Mouse (Mus musculus): ENCODE measurements around the gene Oca2. TPM values are rescaled to one million over a fixed set of nuclear protein-coding genes. Genes with fewer than 3 reads are reported as not detected.

The Oca2 gene
- total and polyA plus RNA-seq, 3 experiments: not detected

DNA sequence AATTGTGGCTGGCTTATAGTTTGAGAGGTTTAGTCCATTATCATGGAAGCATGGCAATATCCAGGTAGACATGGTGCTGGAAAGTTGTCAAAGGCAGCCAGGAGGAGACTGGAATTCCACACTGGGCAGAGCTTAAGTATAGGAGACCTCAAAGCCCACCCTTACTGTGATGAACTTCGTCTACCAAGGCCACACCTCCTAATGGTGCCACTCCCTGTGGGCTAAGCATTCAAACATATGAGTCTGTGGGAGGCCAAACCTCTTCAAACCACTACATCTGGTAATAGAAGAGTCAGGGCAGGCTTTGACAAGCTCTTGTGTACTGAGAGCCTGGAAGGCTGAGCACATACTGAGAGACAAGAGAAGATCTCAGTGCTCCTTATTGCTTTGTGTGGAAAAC is 260.2 kb downstream of the Oca2 start:
- Histone ChIP-seq H3K9me3 (replicated peaks) (no peaks in the 10 kb centered on the region), H3K27me3 (ENCODE audit: insufficient read depth, low read length) (no peaks in the 10 kb centered on the region), H3K36me3 (replicated peaks) (no peaks in the 10 kb centered on the region), H3K4me3 (ENCODE audit: low read depth, low read length) (no peak overlapping the region), H3K4me1 (ENCODE audit: insufficient read depth, low read depth, low read length) (no peaks in the 10 kb centered on the region)
- TF ChIP-seq GATA2 (IDR thresholded peaks at IDR 0.05; ENCODE audit: borderline replicate concordance, low read depth, low read length): no peak
- TF ChIP-seq CTCF (IDR thresholded peaks at IDR 0.05; ENCODE audit: low read depth, low read length): no peak
- TF ChIP-seq TAL1 (conservative IDR thresholded peaks at IDR 0.05; ENCODE audit: low read depth, low read length): no peak
- no peak for TF ChIP-seq POLR2AphosphoS5 (IDR thresholded peaks at IDR 0.05; ENCODE audit: insufficient replicate concordance, low read depth, low read length)
- no peak for ATAC-seq (ENCODE audit: extremely low read depth, insufficient number of reproducible peaks, low FRiP score, poor library complexity, severe bottlenecking)
- DNase-seq (ENCODE audit: low spot score): no peak

DNA sequence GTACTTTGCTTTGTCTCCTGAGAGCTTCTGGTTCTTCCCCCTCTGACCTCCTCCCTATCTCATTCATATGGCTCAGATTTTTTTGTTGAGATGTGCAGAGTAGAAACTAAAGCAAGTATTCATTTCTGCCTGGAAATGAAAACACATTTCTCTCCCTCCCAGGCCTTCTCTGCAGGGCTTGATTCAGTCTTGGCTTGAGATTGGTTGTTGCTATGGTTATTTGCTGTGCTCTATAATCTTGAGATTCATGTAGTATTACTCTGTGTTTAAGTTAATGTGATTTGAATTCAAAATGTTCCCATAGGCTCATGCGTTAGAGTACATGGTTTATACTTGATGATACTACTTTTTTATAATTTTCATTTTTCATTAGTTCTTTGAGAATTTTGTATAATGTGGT is 260.9 kb downstream of the Oca2 start:
- TF ChIP-seq GATA1 (IDR thresholded peaks at IDR 0.05; ENCODE audit: borderline replicate concordance, low read length) (no peak), TAL1 (conservative IDR thresholded peaks at IDR 0.05; ENCODE audit: low read depth, low read length) (no peak), CTCF (IDR thresholded peaks at IDR 0.05; ENCODE audit: low read depth, low read length) (no peak), POLR2AphosphoS5 (IDR thresholded peaks at IDR 0.05; ENCODE audit: insufficient replicate concordance, low read depth, low read length) (no peak), GATA2 (IDR thresholded peaks at IDR 0.05; ENCODE audit: borderline replicate concordance, low read depth, low read length) (no peak)
- DNase-seq (ENCODE audit: low spot score): no peak
- Histone ChIP-seq H3K27me3 (ENCODE audit: insufficient read depth, low read length) (no peaks in the 10 kb centered on the region), H3K4me3 (ENCODE audit: low read depth, low read length) (no peak overlapping the region), H3K9me3 (replicated peaks) (no peaks in the 10 kb centered on the region), H3K36me3 (replicated peaks) (no peaks in the 10 kb centered on the region), H3K4me1 (ENCODE audit: insufficient read depth, low read depth, low read length) (no peaks in the 10 kb centered on the region)
- no peak for ATAC-seq (ENCODE audit: extremely low read depth, insufficient number of reproducible peaks, low FRiP score, poor library complexity, severe bottlenecking)

DNA sequence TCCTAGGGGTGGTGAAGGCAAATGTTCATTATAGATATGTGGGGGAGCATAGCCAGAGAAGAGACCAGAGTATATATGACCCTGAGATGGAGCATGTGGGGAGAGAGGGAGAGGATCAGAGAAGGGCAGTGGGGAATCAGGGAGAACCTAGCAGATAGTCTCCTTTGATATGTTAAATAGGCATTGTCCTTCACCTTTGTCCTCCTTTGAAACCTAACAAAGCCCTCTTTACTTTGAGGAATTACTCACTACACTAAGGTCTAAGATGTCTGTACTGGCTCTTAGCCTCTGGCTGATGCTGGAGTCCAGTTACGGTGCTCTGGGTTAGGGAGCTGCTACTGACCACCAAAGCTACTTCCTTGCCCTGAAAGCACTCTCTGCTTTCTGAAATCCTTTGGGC is 279.0 kb downstream of the Oca2 start:
- H3K4me1 ChIP-seq (ENCODE audit: insufficient read depth, low read depth, low read length): no peaks in the 10 kb centered on the region
- ATAC-seq (ENCODE audit: extremely low read depth, insufficient number of reproducible peaks, low FRiP score, poor library complexity, severe bottlenecking) (no peak), DNase-seq (ENCODE audit: low spot score) (no peak)

DNA sequence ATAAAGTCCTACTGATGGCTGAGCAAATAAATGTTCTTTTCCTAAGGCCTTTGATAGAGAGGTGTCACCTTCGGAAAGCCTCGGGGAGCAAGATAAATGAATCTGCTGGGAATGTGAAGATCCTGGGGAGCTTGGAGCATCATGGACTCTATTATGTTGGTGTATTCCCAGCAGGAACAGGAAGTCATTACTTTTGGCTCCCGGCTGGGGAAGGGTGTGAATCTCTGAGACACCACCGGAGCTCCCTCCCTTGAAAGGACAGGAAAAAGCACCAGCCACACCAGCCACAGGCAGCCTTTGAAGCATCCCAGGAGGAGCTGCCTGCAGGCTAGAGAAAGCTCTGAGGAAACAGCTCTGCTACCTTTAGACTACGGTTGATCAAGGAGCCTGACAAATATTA is 280.2 kb downstream of the Oca2 start:
- Histone ChIP-seq H3K36me3 (replicated peaks) (no peaks in the 10 kb centered on the region), H3K4me1 (ENCODE audit: insufficient read depth, low read depth, low read length) (no peaks in the 10 kb centered on the region), H3K9me3 (replicated peaks) (no peaks in the 10 kb centered on the region), H3K4me3 (ENCODE audit: low read depth, low read length) (no peak overlapping the region), H3K27me3 (ENCODE audit: insufficient read depth, low read length) (no peaks in the 10 kb centered on the region)
- ATAC-seq (ENCODE audit: extremely low read depth, insufficient number of reproducible peaks, low FRiP score, poor library complexity, severe bottlenecking) (no peak), DNase-seq (ENCODE audit: low spot score) (no peak)
- TF ChIP-seq TAL1 (conservative IDR thresholded peaks at IDR 0.05; ENCODE audit: low read depth, low read length) (no peak), GATA1 (IDR thresholded peaks at IDR 0.05; ENCODE audit: borderline replicate concordance, low read length) (no peak), GATA2 (IDR thresholded peaks at IDR 0.05; ENCODE audit: borderline replicate concordance, low read depth, low read length) (no peak), POLR2AphosphoS5 (IDR thresholded peaks at IDR 0.05; ENCODE audit: insufficient replicate concordance, low read depth, low read length) (no peak), CTCF (IDR thresholded peaks at IDR 0.05; ENCODE audit: low read depth, low read length) (no peak)

More for the DNA sequence above, 279.0 kb downstream of the Oca2 start:
- TF ChIP-seq POLR2AphosphoS5 (IDR thresholded peaks at IDR 0.05; ENCODE audit: insufficient replicate concordance, low read depth, low read length) (no peak), TAL1 (conservative IDR thresholded peaks at IDR 0.05; ENCODE audit: low read depth, low read length) (no peak), CTCF (IDR thresholded peaks at IDR 0.05; ENCODE audit: low read depth, low read length) (no peak), GATA1 (IDR thresholded peaks at IDR 0.05; ENCODE audit: borderline replicate concordance, low read length) (no peak), GATA2 (IDR thresholded peaks at IDR 0.05; ENCODE audit: borderline replicate concordance, low read depth, low read length) (no peak)
- no peak overlapping the region for H3K4me3 ChIP-seq (ENCODE audit: low read depth, low read length)
- H3K36me3 ChIP-seq (replicated peaks): no peaks in the 10 kb centered on the region
- no peaks in the 10 kb centered on the region for H3K9me3 ChIP-seq (replicated peaks)
- H3K27me3 ChIP-seq (ENCODE audit: insufficient read depth, low read length): no peaks in the 10 kb centered on the region

DNA sequence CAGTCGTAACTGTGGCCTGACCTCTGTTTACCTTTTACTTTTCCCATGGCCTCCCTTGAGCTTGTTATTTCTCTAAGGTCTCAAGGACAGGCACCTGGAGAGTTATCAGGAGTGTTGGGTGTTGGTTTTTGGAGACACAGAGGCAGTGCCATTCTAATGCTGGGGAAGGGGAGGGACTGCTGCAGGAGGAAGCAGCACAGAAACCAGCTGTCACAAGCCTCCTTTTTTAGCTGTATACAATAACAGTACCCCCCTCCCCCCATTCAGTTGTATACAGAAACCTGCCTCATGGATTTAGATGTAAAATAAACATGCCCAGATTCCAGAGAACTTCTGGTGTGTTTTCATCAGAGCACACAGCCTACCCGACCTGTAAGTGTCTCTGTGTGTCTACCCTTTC is 295.3 kb downstream of the Oca2 start:
- DNase-seq (ENCODE audit: low spot score): no peak
- no peaks in the 10 kb centered on the region for H3K36me3 ChIP-seq (replicated peaks)
- TF ChIP-seq GATA1 (IDR thresholded peaks at IDR 0.05; ENCODE audit: borderline replicate concordance, low read length): no peak
- TF ChIP-seq POLR2AphosphoS5 (IDR thresholded peaks at IDR 0.05; ENCODE audit: insufficient replicate concordance, low read depth, low read length): no peak

DNA sequence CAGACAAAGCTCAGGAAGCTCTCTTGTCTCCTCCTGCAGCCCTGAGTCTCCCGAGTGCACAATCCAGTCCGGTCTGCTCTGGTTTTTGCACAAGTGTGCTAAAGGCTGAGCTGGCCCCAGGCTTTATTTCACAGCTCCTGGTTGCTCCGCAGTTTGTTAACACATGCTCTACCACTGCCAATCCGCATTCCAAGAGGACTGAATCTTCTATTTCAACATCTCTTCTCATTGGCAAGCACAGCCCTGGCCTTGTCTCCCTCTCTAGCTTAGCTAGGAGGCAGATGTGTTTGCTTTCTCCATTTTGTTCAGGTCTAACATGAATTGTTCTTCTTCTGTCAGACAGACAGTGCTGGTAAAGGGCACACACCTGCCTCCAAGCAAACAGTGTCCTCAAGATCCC is 309.7 kb downstream of the Oca2 start:
- DNase-seq (ENCODE audit: low spot score) (no peak), ATAC-seq (ENCODE audit: extremely low read depth, insufficient number of reproducible peaks, low FRiP score, poor library complexity, severe bottlenecking) (no peak)
- H3K9me3 ChIP-seq (replicated peaks): no peaks in the 10 kb centered on the region
- TF ChIP-seq GATA1 (IDR thresholded peaks at IDR 0.05; ENCODE audit: borderline replicate concordance, low read length) (no peak), POLR2AphosphoS5 (IDR thresholded peaks at IDR 0.05; ENCODE audit: insufficient replicate concordance, low read depth, low read length) (no peak), TAL1 (conservative IDR thresholded peaks at IDR 0.05; ENCODE audit: low read depth, low read length) (no peak), CTCF (IDR thresholded peaks at IDR 0.05; ENCODE audit: low read depth, low read length) (no peak), GATA2 (IDR thresholded peaks at IDR 0.05; ENCODE audit: borderline replicate concordance, low read depth, low read length) (no peak)
- no peaks in the 10 kb centered on the region for H3K27me3 ChIP-seq (ENCODE audit: insufficient read depth, low read length)
- no peaks in the 10 kb centered on the region for H3K36me3 ChIP-seq (replicated peaks)
- H3K4me1 ChIP-seq (ENCODE audit: insufficient read depth, low read depth, low read length): no peaks in the 10 kb centered on the region
- no peak overlapping the region for H3K4me3 ChIP-seq (ENCODE audit: low read depth, low read length)

More for the DNA sequence above, 295.3 kb downstream of the Oca2 start:
- H3K27me3 ChIP-seq (ENCODE audit: insufficient read depth, low read length): no peaks in the 10 kb centered on the region
- H3K4me1 ChIP-seq (ENCODE audit: insufficient read depth, low read depth, low read length): no peaks in the 10 kb centered on the region
- H3K9me3 ChIP-seq (replicated peaks): no peaks in the 10 kb centered on the region
- ATAC-seq (ENCODE audit: extremely low read depth, insufficient number of reproducible peaks, low FRiP score, poor library complexity, severe bottlenecking): no peak
- H3K4me3 ChIP-seq (ENCODE audit: low read depth, low read length): no peak overlapping the region

DNA sequence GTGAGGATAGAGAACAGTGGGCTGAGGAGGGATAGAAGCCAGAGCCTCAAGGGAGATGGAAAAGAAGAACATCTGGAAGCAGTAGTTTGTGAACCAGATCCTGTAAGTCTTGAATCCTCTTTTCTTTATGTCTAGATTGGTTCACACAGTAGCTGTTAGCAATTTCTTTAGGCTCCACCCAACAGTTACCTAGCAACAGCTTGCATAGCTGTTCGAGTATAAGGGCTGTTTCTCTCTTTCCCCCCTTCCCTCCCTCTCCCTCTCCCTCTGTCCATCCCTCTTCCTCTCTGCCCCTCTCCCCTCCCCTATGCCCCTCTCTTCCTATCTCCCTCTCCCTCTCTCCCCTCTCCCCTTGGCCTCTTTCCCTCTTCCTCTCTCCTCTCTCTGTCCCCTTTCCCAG is 312.2 kb downstream of the Oca2 start:
- Histone ChIP-seq H3K27me3 (ENCODE audit: insufficient read depth, low read length) (no peaks in the 10 kb centered on the region), H3K4me1 (ENCODE audit: insufficient read depth, low read depth, low read length) (no peaks in the 10 kb centered on the region), H3K36me3 (replicated peaks) (no peaks in the 10 kb centered on the region), H3K9me3 (replicated peaks) (peaks cover 6% of the 10 kb centered on the region), H3K4me3 (ENCODE audit: low read depth, low read length) (no peak overlapping the region)
- DNase-seq (ENCODE audit: low spot score): no peak
- TF ChIP-seq TAL1 (conservative IDR thresholded peaks at IDR 0.05; ENCODE audit: low read depth, low read length) (no peak), GATA1 (IDR thresholded peaks at IDR 0.05; ENCODE audit: borderline replicate concordance, low read length) (no peak), CTCF (IDR thresholded peaks at IDR 0.05; ENCODE audit: low read depth, low read length) (no peak), POLR2AphosphoS5 (IDR thresholded peaks at IDR 0.05; ENCODE audit: insufficient replicate concordance, low read depth, low read length) (no peak)
- no peak for ATAC-seq (ENCODE audit: extremely low read depth, insufficient number of reproducible peaks, low FRiP score, poor library complexity, severe bottlenecking)

Other genes starting within 250 kb of the Oca2 start
- 6.4 and 10.2 TPM in 2 replicates for gene Nipa1, start 219.8 kb upstream of the Oca2 start, total RNA-seq (2014; fragmentation: Nextera tagmentation)
- gene Nipa1, start 219.8 kb upstream of the Oca2 start, total RNA-seq (2017): 7.5 and 8.0 TPM in 2 replicates
- gene Nipa1, start 219.8 kb upstream of the Oca2 start, polyA plus RNA-seq (2012): 2.0 and 2.2 TPM in 2 replicates
- gene Herc2, start 189.6 kb upstream of the Oca2 start, total RNA-seq (2014; fragmentation: Nextera tagmentation): 51.5 and 54.0 TPM in 2 replicates
- 37.3 and 39.1 TPM in 2 replicates for gene Herc2, start 189.6 kb upstream of the Oca2 start, total RNA-seq (2017)
- gene Herc2, start 189.6 kb upstream of the Oca2 start, polyA plus RNA-seq (2012): 2.8 and 4.0 TPM in 2 replicates